9 mouse cellular contexts compared by ENCODE assay signal in the genomic region with DNA sequence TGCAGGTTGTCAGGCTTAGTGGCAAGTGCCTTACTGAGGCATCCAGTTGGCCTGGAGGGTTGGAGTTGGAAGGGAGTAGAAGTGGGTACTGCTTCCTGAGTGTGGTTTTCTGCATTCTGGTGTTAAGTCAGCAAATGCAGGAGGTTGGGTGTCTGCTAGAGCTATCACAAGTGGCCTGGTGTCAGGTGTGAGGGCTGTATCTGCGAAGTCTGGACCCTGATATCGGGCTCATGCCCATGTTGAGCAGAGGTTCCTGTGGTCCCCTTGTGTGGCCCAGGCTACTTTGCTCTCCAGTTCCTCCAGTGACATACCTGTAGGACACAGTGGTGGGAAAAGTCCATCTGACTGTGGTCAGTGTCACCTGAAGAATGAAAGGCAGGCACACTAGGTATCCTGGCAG. TPM values are rescaled to one million over a fixed set of nuclear protein-coding genes. Genes with fewer than 3 reads are reported as not detected.
DNase-seq lines count a peak whose midpoint lies in the region; ATAC-seq and TF ChIP-seq lines count a peak whose summit lies in the region.
"Had no signal": no experiment of that assay in that cellular context is flagged by ENCODE, and none has a peak within 500 bp of the region (broad histone marks: within the 10 kb centered on the region; RNA-seq: fewer than 3 reads in every experiment).

No protein-coding gene starts in this region.

- no peak for TF ChIP-seq CTCF in cerebellum, adult 2 months (IDR thresholded peaks at IDR 0.05; ENCODE audit: borderline replicate concordance, insufficient read depth, low read depth, low read length)
- no peak for TF ChIP-seq CTCF in layer of hippocampus, adult 2 months (conservative IDR thresholded peaks at IDR 0.05)

- no peak for TF ChIP-seq POLR2A in cerebellum, adult 2 months (IDR thresholded peaks at IDR 0.05; ENCODE audit: borderline replicate concordance, insufficient read depth, low read length)

- H3K4me1 ChIP-seq in cerebellum, adult 2 months (ENCODE audit: control insufficient read depth, insufficient read depth, low read length): peaks cover 48% of the 10 kb centered on the region
- H3K4me1 ChIP-seq in limb, embryonic 13.5 days: peaks cover 58% of the 10 kb centered on the region
- H3K4me1 ChIP-seq in neural tube, embryonic 15.5 days: peaks cover 74% of the 10 kb centered on the region

- WGBS in cerebellum, adult 2 months: 81% methylated on average over 2 of the region's 2 CpGs
- 95% methylated on average over 2 of the region's 2 CpGs for WGBS in limb, embryonic 13.5 days
- 93% methylated on average over 2 of the region's 2 CpGs for WGBS in neural tube, embryonic 15.5 days

- peak overlapping the region; percentile 26 for H3K4me3 ChIP-seq in cerebellum, adult 2 months (replicated peaks; ENCODE audit: insufficient read depth, low read depth, low read length)
- H3K4me3 ChIP-seq in layer of hippocampus, adult 2 months: no peak overlapping the region
- no peak overlapping the region for H3K4me3 ChIP-seq in limb, embryonic 13.5 days
- no peak overlapping the region for H3K4me3 ChIP-seq in neural tube, embryonic 15.5 days (replicated peaks)

- H3K36me3 ChIP-seq in limb, embryonic 13.5 days: peaks cover 50% of the 10 kb centered on the region
- H3K36me3 ChIP-seq in neural tube, embryonic 15.5 days: peaks cover 9% of the 10 kb centered on the region

- peak overlapping the region; percentile 43; the same call in 1 of the 2 replicates for H3K9ac ChIP-seq in limb, embryonic 13.5 days
- H3K9ac ChIP-seq in neural tube, embryonic 15.5 days (replicated peaks): peak overlapping the region; percentile 26; the same call in 1 of the 2 replicates

- no peak overlapping the region for H3K4me2 ChIP-seq in limb, embryonic 13.5 days (replicated peaks)
- H3K4me2 ChIP-seq in neural tube, embryonic 15.5 days: no peak overlapping the region; the same call in 1 of the 2 replicates
- H3K4me2 ChIP-seq: lung, embryonic 14.5 days had no signal

- no peaks in the 10 kb centered on the region for H3K9me3 ChIP-seq in limb, embryonic 13.5 days
- H3K9me3 ChIP-seq in neural tube, embryonic 15.5 days (replicated peaks): no peaks in the 10 kb centered on the region

- 0 out of 2 replicates have a peak overlapping the region, but pooled peaks have one; percentile 64 for H3K27ac ChIP-seq in cerebellum, adult 2 months (ENCODE audit: insufficient read depth, low read length)
- H3K27ac ChIP-seq in layer of hippocampus, adult 2 months: peak overlapping the region; percentile 62; the same call in 1 of the 2 replicates
- H3K27ac ChIP-seq in limb, embryonic 13.5 days: no peak overlapping the region
- H3K27ac ChIP-seq in neural tube, embryonic 15.5 days (replicated peaks): no peak overlapping the region

- no peak for DNase-seq in cerebellum, adult 2 months
- no peak for DNase-seq in layer of hippocampus, adult 2 months (ENCODE audit: low spot score in 2 of 2)
- DNase-seq in layer of hippocampus, adult 11-12 months (ENCODE audit: low spot score): no peak
- DNase-seq in urinary bladder, postnatal 36 days (ENCODE audit: low spot score in 2 of 2): no peak
- no peak for DNase-seq in embryo, embryonic 10 days (ENCODE audit: low spot score)
- DNase-seq: lung, embryonic 14.5 days had no signal

- no peak for ATAC-seq in cerebellum, adult (ENCODE audit: insufficient number of reproducible peaks, low FRiP score, low TSS enrichment)
- ATAC-seq in limb, embryonic 13.5 days (ENCODE audit: low FRiP score, low read depth): no peak
- ATAC-seq in neural tube, embryonic 15.5 days (ENCODE audit: low FRiP score): no peak

- H3K27me3 ChIP-seq in cerebellum, adult 2 months (ENCODE audit: control insufficient read depth, insufficient read depth, low read length): no peaks in the 10 kb centered on the region
- no peaks in the 10 kb centered on the region for H3K27me3 ChIP-seq in limb, embryonic 13.5 days
- no peaks in the 10 kb centered on the region for H3K27me3 ChIP-seq in neural tube, embryonic 15.5 days (replicated peaks)

RNA-seq across cellular contexts. Expression of gene Dazap1, which starts 8.8 kb away (rescaled TPM):
- polyA plus RNA-seq in cerebellum, adult 2 months (2012; rRNA removed): 90.2 and 92.7 TPM in 2 replicates
- total RNA-seq in layer of hippocampus, adult 2 months (2021): 10 to 100 TPM; 91.2 to 95.4 TPM
- polyA plus RNA-seq in limb, embryonic 13.5 days (2015; fragmentation: Nextera tagmentation; extraction: Ambion mirVana): 64.9 and 67.9 TPM in 2 replicates
- polyA plus RNA-seq in neural tube, embryonic 15.5 days (2015; fragmentation: Nextera tagmentation; extraction: Ambion mirVana): 48.6 and 50.4 TPM in 2 replicates

RNA-seq across cellular contexts. Expression of gene Gamt, which starts 9.3 kb away (rescaled TPM):
- 52.9 and 54.5 TPM in 2 replicates for polyA plus RNA-seq in cerebellum, adult 2 months (2012; rRNA removed)
- 10 to 100 TPM; 29.8 to 33.1 TPM for total RNA-seq in layer of hippocampus, adult 2 months (2021)
- polyA plus RNA-seq in limb, embryonic 13.5 days (2015; fragmentation: Nextera tagmentation; extraction: Ambion mirVana): 57.1 and 58.4 TPM in 2 replicates
- polyA plus RNA-seq in neural tube, embryonic 15.5 days (2015; fragmentation: Nextera tagmentation; extraction: Ambion mirVana): 27.9 and 34.6 TPM in 2 replicates

RNA-seq across cellular contexts. Expression of gene Ndufs7, which starts 21.2 kb away (rescaled TPM):
- 668 and 680 TPM in 2 replicates for polyA plus RNA-seq in cerebellum, adult 2 months (2012; rRNA removed)
- 100 to 1,000 TPM; 201 to 210 TPM for total RNA-seq in layer of hippocampus, adult 2 months (2021)
- polyA plus RNA-seq in limb, embryonic 13.5 days (2015; fragmentation: Nextera tagmentation; extraction: Ambion mirVana): 298 and 306 TPM in 2 replicates
- 353 and 368 TPM in 2 replicates for polyA plus RNA-seq in neural tube, embryonic 15.5 days (2015; fragmentation: Nextera tagmentation; extraction: Ambion mirVana)

RNA-seq across cellular contexts. Expression of gene Rps15, which starts 22.2 kb away (rescaled TPM):
- 1,303 and 1,454 TPM in 2 replicates for polyA plus RNA-seq in cerebellum, adult 2 months (2012; rRNA removed)
- total RNA-seq in layer of hippocampus, adult 2 months (2021): 100 to 1,000 TPM; 926 to 932 TPM
- polyA plus RNA-seq in limb, embryonic 13.5 days (2015; fragmentation: Nextera tagmentation; extraction: Ambion mirVana): 908 and 936 TPM in 2 replicates
- polyA plus RNA-seq in neural tube, embryonic 15.5 days (2015; fragmentation: Nextera tagmentation; extraction: Ambion mirVana): 544 and 638 TPM in 2 replicates

RNA-seq across cellular contexts. Expression of gene Apc2, which starts 25.7 kb away (rescaled TPM):
- 67.1 and 69.1 TPM in 2 replicates for polyA plus RNA-seq in cerebellum, adult 2 months (2012; rRNA removed)
- 100 to 1,000 TPM in 1 of 2 experiments, 10 to 100 TPM in 1; 98.3 to 110 TPM for total RNA-seq in layer of hippocampus, adult 2 months (2021)
- 3.3 and 3.8 TPM in 2 replicates for polyA plus RNA-seq in limb, embryonic 13.5 days (2015; fragmentation: Nextera tagmentation; extraction: Ambion mirVana)
- polyA plus RNA-seq in neural tube, embryonic 15.5 days (2015; fragmentation: Nextera tagmentation; extraction: Ambion mirVana): 122 and 144 TPM in 2 replicates

Comparison
In these comparisons a context has a peak if more than half of its experiments do, and no peak if none do; other contexts are left out.
1. H3K27ac ChIP-seq: peak in cerebellum, adult 2 months (single experiment) and layer of hippocampus, adult 2 months (single experiment); none in limb, embryonic 13.5 days (single experiment) and neural tube, embryonic 15.5 days (single experiment).